Mouse (Mus musculus) adrenal gland, postnatal 10 days (tissue): ENCODE results near the gene Bcat1. TPM values are rescaled to one million over a fixed set of nuclear protein-coding genes. Genes with fewer than 3 reads are reported as not detected.
A peak's percentile ranks its signal among the peaks of the same experiment; 100 is the strongest.

Experiments used
- DNase-seq: peaks from one replicate; pipeline ENCODE4 v3.0.0; 2021; ENCODE audit warnings: mixed read lengths
- long read RNA-seq, 2 experiments: library from polyadenylated mRNA; stranded (forward); transcript quantifications; one replicate each; pipeline ENCODE4 v2.0.0; 2021
- total RNA-seq, 2 experiments: library from RNA; stranded (reverse); gene quantifications; 2 replicates each; pipeline ENCODE4 v1.2.3; 2021

Gene Bcat1
- 1 to 10 TPM; 7.5 to 7.6 TPM for total RNA-seq
- long read RNA-seq, experiment 1, partial matches to known transcripts = 2 of 2 reads
- long read RNA-seq, experiment 1, other reads (novel, unspliced or antisense) = 0 of 2 reads
- long read RNA-seq, experiment 2, full-length matches to known transcripts = 2 of 5 reads
- long read RNA-seq, experiment 2, partial matches to known transcripts = 1 of 5 reads
- long read RNA-seq, experiment 2, other reads (novel, unspliced or antisense) = 2 of 5 reads

- peak; percentile 42 for DNase-seq
Observed at GRCm38 (mm10) chr6:145075548-145076224, at the start of gene Bcat1. Gene Bcat1 (minus strand): TSS chr6:145076184.

- peak; percentile 37 for DNase-seq
Observed at GRCm38 (mm10) chr6:145125591-145126113, 49.7 kb upstream of the Bcat1 start.

- no peak for DNase-seq
Observed at GRCm38 (mm10) chr6:145124621-145125020, 48.6 kb upstream of the Bcat1 start.

GRCm38 (mm10) chr6:145123136-145124060 is 47.4 kb upstream of the Bcat1 start:
- DNase-seq = no peak

GRCm38 (mm10) chr6:145122423-145123059 is 46.6 kb upstream of the Bcat1 start:
- DNase-seq = no peak

- DNase-seq = no peak
Observed at GRCm38 (mm10) chr6:145121590-145122420, 45.8 kb upstream of the Bcat1 start.

GRCm38 (mm10) chr6:145120787-145121589 is 45.0 kb upstream of the Bcat1 start:
- DNase-seq = peak; percentile 23

- no peak for DNase-seq
Observed at GRCm38 (mm10) chr6:145120086-145120485, 44.1 kb upstream of the Bcat1 start.

GRCm38 (mm10) chr6:145116098-145116672 is 40.2 kb upstream of the Bcat1 start:
- no peak for DNase-seq

- no peak for DNase-seq
Observed at GRCm38 (mm10) chr6:145115476-145116097, 39.6 kb upstream of the Bcat1 start, which contains the start of gene Lrmp. Gene Lrmp (plus strand): TSS chr6:145115653.

GRCm38 (mm10) chr6:145114561-145114960 is 38.6 kb upstream of the Bcat1 start:
- no peak for DNase-seq

- peak; percentile 51 for DNase-seq
Observed at GRCm38 (mm10) chr6:145112865-145113264, 36.9 kb upstream of the Bcat1 start.

- no peak for DNase-seq
Observed at GRCm38 (mm10) chr6:145110786-145111185, 34.8 kb upstream of the Bcat1 start.

- DNase-seq = no peak
Observed at GRCm38 (mm10) chr6:145106163-145106842, 30.3 kb upstream of the Bcat1 start.

- DNase-seq = no peak
Observed at GRCm38 (mm10) chr6:145105439-145105838, 29.5 kb upstream of the Bcat1 start.

- DNase-seq = no peak
Observed at GRCm38 (mm10) chr6:145104241-145104939, 28.4 kb upstream of the Bcat1 start.

- no peak for DNase-seq
Observed at GRCm38 (mm10) chr6:145100923-145101322, 24.9 kb upstream of the Bcat1 start.

- DNase-seq = no peak
Observed at GRCm38 (mm10) chr6:145094431-145094830, 18.4 kb upstream of the Bcat1 start.
